Mouse (Mus musculus) A20 (cell line): ENCODE measurements around the gene Serpine2.

Experiments used
- DNase-seq: peaks from one replicate; pipeline ENCODE4 v3.0.0-alpha.2; 2011; ENCODE audit warnings: low read depth, low spot score

Serpine2 gene

DNA sequence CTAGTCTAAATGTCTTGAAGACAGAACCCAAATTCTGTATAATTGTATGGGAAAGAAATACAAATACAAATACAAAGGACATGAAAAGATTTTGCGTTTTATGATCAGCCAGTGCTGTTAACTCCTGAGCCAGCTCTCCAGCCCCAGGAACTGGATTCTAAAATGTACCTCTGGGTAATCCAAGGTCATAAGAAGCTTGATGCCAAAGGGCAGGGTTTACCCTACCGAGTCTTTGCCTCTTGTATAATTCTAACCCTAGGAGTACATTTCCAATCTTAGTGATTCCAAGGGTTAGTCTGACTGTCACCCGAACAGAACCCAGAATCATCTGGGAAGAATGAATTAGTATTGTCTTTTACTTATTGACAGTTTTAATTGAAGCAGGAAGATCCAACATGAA, 45.5 kb downstream of the Serpine2 start:
- DNase-seq, result no peak

GRCm38 (mm10) chr1:79809447-79809846, 51.5 kb downstream of the Serpine2 start:
- no peak for DNase-seq

- DNase-seq, result no peak
Measured at GRCm38 (mm10) chr1:79806865-79807264, 54.1 kb downstream of the Serpine2 start.

- DNase-seq, result no peak
Measured at GRCm38 (mm10) chr1:79803614-79804013, 57.4 kb downstream of the Serpine2 start.

DNA sequence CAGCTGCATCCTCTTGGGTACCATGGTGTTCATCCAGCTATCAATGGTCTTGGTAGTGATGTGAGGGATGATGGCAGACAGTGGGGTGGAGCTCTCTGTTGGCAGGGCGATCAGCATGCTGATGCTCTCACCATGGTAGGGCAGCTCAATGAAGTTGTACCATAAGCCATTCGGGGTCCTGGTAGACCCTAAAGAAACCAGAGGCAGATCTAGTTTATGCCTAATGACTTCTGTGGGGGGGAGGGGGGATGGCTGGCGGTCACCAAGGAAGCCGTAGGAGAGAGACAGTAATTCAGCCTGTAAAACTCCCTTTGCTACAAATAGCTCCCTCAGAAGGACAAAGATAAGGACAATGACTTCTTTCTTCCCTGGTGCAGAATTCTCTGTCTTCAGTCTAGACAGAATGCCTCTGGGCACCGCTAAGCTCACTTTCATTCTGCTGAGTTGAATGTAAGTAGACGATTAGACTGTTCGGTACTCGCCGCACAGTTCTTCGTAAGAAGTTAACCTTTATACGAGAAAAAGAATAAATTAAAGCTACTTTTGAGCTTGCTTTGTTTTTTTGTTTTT, 58.0 kb downstream of the Serpine2 start:
- DNase-seq, result no peak

DNA sequence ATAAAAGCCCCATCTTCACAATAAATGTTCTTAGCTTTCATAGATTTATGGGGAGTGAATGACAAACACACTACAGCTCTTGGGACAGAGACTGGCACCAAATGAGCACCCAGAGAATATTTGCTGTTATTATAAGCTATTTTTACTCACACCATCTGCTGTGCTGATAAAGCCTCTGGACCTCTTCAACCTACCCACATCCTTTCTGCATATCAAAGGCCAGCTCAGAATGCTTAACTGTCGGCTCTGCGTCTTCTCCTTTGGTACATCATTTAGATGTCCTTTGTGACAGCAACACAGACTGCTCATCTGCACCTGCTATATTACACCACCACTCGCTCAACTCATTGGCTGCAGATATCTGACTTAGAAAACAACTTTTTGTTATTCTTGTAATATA, 63.9 kb downstream of the Serpine2 start:
- no peak for DNase-seq

DNA sequence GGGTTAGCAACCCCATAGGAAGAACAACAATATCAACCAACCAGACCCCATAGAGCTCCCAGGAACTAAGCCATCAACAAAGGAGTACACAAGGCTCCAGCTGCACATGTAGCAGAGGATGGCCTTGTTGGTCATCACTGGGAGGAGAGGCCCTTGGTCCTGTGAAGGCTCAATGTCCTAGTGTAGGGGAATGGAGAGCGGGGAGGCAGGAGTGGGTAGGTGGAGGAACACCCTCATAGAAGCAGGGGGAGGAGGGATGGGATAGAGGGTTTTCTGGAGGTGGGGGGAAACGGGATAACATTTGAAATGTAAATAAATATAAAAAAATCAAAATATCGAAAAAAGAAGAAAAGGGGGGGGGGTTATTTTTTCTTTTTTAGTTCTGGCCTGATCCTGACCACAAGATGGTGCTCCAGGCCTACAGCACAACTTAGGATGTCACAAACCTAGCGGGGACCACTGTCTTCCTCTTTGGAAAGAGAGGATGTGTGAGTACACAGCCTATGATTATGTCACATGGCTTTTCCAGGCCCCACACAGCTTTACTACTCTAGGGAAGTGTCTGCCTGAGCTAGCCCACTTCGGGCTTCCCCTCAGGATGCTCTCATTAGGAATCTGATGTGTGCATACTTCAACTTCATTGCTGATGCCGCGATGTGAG, 74.6 kb downstream of the Serpine2 start:
- peak; percentile 34 for DNase-seq

- peak; percentile 43 for DNase-seq
Measured at GRCm38 (mm10) chr1:79782433-79782832, 78.5 kb downstream of the Serpine2 start.

DNA sequence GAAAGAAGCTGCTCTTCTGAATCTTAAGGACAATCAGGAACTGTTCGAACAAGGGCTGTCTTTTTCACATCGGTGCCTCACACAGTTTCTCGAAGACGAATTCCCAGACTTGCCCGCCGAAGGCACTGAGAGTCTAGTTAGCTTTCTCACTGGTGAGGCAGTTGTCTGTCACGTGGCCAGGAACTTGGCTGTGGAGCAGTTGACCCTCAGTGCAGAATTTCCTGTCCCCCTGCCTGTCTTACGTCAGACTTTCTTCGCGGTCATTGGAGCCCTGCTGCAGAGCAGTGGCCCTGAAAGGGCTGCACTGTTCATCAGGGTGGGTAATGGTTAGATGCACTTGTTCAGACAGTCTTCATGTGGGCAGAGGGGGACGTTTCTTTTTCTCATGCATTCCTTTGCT, 83.0 kb downstream of the Serpine2 start:
- DNase-seq, result no peak

DNA sequence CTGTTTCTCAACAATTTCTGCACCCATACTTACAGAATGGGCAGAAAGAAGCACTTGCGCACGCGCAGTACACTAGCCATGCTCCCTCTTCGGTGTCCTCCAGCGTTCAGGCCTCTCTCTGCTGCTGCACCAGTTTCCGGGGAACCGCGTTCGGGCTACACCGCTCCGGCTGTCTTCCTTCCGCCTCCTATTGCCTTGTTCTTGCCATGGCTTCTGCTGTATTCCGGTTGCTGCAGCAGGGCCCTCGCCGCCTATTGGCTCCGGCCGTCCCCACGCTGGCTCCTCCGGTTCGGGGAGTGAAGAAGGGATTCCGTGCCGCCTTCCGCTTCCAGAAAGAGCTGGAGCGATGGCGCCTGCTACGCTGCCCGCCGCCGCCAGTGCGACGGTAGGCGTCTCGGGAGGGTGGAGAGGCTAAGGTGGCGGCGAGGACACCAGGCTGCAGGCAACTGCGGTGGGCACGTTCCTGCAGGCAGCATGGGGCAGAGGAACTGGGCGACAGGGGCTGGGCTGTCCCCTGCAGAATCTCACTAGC, 85.0 kb downstream of the Serpine2 start, which contains the start of the genes Mrpl44 and Wdfy1:
Gene Mrpl44 (plus strand): TSS at position 92 of the 532 bp plus-strand sequence.
Gene Wdfy1 (minus strand): TSS at position 217 of the 532 bp plus-strand sequence.
- peak; percentile 98 for DNase-seq

DNA sequence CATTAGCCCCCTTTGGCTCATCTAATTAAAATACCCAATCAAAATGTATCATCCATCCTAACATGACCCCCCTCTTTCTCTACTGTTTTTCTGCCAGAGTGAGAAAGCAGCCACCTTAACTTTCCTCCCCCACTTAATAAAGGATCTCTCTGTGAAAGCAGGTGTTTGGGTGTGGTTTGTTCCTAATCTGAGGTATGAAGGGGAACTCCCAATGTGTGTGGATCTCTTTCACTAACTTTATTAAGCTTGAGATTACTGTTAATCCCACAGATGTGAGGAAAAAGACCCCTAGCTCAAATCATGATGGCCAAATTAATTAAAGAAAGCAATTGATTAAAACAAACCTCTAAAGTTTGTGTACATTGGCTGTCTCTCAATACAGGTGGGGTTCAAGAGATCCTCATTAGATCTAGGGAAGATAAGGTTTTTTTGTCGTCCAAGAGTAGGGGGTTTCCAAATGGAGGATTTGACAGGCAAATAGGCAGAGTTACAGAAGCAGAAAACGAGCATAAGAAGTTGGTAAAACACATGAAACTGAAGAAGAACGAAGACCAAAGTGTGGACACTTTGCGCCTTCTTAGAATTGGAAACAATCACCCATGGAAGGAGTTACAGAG, 86.7 kb downstream of the Serpine2 start:
- DNase-seq, result peak; percentile 44

- DNase-seq, result peak; percentile 68
Measured at GRCm38 (mm10) chr1:79768231-79768630, 92.7 kb downstream of the Serpine2 start.

- DNase-seq, result no peak
Measured at GRCm38 (mm10) chr1:79764483-79764882, 96.5 kb downstream of the Serpine2 start.

DNA sequence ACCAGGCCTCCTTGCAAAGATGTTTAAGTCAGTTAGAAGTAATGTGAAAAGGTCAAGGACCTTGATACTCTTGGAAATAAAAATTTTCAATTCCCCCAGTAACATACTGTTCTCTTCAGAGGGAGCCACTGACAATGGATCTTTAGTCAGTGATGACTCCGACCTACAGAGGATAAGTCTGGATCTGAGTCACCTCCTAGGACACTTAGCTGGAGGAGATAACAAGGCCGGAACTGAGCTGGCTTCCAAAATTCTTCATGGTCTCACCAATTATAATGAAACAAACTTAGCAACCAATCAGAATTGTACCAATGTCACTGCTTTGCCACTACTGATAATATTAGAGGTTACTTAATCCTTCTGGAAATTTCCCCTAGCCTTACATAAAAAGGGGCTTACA, 96.9 kb downstream of the Serpine2 start:
- DNase-seq, result no peak

DNA sequence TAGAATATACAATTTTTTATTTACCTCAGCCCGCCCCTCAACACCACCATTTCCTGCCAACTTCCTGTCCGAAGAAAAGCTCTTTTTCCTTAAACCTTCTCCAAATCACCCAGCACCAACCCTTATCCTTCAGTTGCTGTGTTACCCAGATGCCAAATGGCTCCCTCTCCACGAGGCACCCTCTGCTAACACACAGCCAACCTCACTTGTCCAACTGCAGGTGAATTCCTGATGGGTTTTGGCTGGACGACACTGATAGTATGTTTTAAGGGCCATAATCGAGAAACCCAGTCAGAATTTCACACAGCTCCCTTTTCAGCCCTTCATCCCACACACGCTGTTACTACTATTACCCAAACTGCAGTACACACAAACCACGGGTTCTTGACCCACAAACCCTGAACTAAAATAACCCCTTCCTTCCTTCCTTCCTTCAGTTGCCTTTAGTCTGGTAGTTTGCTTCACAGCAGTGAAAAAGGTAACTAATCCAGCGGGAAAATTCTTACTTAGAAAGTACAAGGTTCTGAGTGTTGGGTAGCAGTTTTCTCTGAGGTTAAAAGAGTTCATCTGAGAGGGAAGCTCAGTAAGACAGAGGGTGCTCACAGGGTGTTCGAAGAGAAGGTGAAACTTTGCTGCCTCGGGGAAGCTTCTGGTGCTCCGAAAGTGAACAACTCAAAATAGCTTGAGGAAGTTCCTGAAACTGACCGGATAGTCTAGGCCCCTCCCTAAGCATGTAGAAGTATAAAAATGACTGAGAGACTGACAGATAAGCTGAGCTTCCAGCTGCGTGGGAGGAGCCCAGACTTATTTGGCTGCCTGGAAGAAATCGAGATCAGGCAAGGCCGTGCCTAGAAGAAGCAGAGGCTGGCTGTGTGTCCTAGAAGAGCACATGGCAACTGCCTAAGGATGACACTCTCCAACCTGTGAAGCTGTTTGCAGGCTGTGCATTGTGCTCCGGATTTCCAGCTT, 98.4 kb downstream of the Serpine2 start:
- DNase-seq, result peak; percentile 77

GRCm38 (mm10) chr1:79761917-79762271, 99.1 kb downstream of the Serpine2 start:
- DNase-seq, result no peak

DNA sequence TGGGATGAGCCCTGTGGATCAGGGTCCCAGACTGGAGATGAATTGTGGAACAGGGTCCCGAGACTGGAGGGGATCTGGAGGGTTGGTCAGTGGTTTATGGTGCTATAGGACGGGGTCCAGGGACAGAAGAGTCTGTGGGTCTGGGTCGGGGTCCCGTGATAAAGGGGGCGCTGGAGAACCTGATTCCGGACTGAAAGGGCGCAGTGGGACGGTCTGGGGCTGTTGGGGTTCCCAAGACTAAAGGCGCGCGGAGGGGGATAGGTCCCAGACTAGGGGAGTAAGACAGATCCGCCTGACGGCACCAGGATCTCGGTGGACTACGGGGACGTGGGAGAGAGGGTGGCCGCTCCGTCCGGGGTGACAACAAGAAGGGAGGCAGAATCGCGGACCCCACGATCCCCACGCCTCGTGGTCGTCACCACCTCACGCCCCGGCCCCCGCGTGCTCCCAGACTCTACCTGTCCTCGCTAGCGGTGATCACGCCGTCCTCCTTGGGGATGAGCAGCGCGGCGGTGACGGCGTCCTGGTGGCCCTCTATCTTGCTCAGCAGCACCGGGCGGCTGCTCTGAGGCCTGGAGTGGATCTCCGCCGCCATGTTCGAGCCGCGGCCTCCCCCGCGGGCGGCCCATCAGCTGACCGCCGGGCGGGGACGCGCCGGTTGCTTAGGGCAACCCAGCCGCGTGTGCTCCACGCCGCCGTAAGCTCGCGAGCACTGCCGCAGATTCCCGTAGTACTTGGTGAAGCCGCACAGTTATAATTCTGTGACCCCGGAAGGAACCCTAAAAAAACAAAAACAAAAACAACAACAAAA, 99.7 kb downstream of the Serpine2 start:
- DNase-seq, result peak; percentile 90

GRCm38 (mm10) chr1:79760656-79761055, 100.3 kb downstream of the Serpine2 start:
- peak; percentile 22 for DNase-seq

GRCm38 (mm10) chr1:79759436-79759972, 101.5 kb downstream of the Serpine2 start:
- no peak for DNase-seq

DNA sequence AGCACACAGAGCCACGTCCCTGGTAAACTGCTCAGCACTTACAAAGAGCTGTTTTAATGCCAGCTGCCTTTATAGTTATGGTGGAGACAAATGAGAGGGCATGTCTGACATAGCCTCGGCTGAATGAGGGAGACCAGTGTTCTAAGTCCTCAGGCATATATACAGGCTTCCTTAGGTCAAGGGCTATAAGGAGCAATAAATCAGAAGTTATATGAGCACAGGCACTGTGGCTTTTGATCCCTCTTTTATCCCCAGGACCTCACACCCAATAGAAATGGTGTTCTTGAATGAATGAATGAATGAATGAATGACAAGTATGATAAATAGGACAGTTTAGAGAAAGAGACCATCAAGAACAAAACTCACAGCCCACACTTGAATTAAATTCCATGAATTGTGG, 102.0 kb downstream of the Serpine2 start:
- DNase-seq, result no peak
